Mouse (Mus musculus) ES-E14 (cell line): ENCODE data around the gene Cox4i1. TPM values are rescaled to one million over a fixed set of nuclear protein-coding genes. Genes with fewer than 3 reads are reported as not detected.

ENCODE experiments used
- DNase-seq: peaks from one replicate; pipeline ENCODE4 v3.0.0-alpha.2; 2013; ENCODE audit warnings: low read depth, low spot score
- H3K27ac ChIP-seq: 2 replicates; pipeline ENCODE4 v1.5.1; 2012; ENCODE audit warnings: low read depth, mild to moderate bottlenecking, low read length, moderate library complexity, mixed read lengths; ENCODE audit not compliant: poor library complexity, insufficient read depth, severe bottlenecking
- H3K36me3 ChIP-seq: 2 replicates; pipeline ENCODE4 v1.6.1; 2012; ENCODE audit warnings: mild to moderate bottlenecking, low read length, moderate library complexity, mixed read lengths; ENCODE audit not compliant: control insufficient read depth, poor library complexity, insufficient read depth, severe bottlenecking
- H3K4me1 ChIP-seq, 2 experiments: fragments of 150-350 bp in 1 of 2; sonication (generic) in 1 of 2; 2 replicates each; pipeline ENCODE4 v1.6.1; 2012; ENCODE audit warnings: low read length in 2 of 2, mild to moderate bottlenecking in 1 of 2, mixed read lengths in 1 of 2; ENCODE audit not compliant: control insufficient read depth in 2 of 2, insufficient read depth in 2 of 2, poor library complexity in 1 of 2
- H3K4me3 ChIP-seq, 2 experiments: fragments of 150-350 bp in 1 of 2; sonication (generic) in 1 of 2; 2 replicates each; pipeline ENCODE4 v1.5.1; 2012; ENCODE audit warnings: low read length in 2 of 2, low read depth in 1 of 2, mild to moderate bottlenecking in 1 of 2, mixed read lengths in 1 of 2; ENCODE audit not compliant: insufficient read depth in 1 of 2, poor library complexity in 1 of 2, severe bottlenecking in 1 of 2
- H3K9ac ChIP-seq: 2 replicates; pipeline ENCODE4 v1.6.1; 2012; ENCODE audit warnings: low read depth, mild to moderate bottlenecking, low read length, mixed read lengths; ENCODE audit not compliant: poor library complexity, insufficient read depth, severe bottlenecking
- H3K9me3 ChIP-seq: fragments of 150-350 bp; sonication (generic); 2 replicates; pipeline ENCODE4 v1.6.1; 2012; ENCODE audit warnings: low read depth, mild to moderate bottlenecking, low read length; ENCODE audit not compliant: control insufficient read depth, insufficient read depth
- CHD2 ChIP-seq: IDR thresholded peaks from 2 replicates; pipeline ENCODE4 v1.6.1; 2014; ENCODE audit warnings: mild to moderate bottlenecking, low read depth, low read length, inconsistent platforms
- HCFC1 ChIP-seq: IDR thresholded peaks from 2 replicates; pipeline ENCODE4 v1.6.1; 2012; ENCODE audit warnings: low read length, inconsistent platforms, borderline replicate concordance; ENCODE audit not compliant: insufficient read depth
- MAFK ChIP-seq: IDR thresholded peaks from 2 replicates; pipeline ENCODE4 v1.6.1; 2014; ENCODE audit warnings: mild to moderate bottlenecking, low read depth, low read length, inconsistent platforms; ENCODE audit not compliant: insufficient read depth
- ZC3H11A ChIP-seq: IDR thresholded peaks from 2 replicates; pipeline ENCODE4 v1.6.1; 2012; ENCODE audit warnings: low read depth, mild to moderate bottlenecking, inconsistent platforms, low read length, borderline replicate concordance
- ZNF384 ChIP-seq: IDR thresholded peaks from 2 replicates; pipeline ENCODE4 v1.6.1; 2012; ENCODE audit warnings: low read depth, low read length, inconsistent platforms
- in situ Hi-C, 2 experiments: fragments of 600-800 bp; cut with MboI; formaldehyde crosslinking; loops; one replicate each; pipeline ENCODE4 v1.15.1; 2025; ENCODE audit warnings: low sequenced_read_pairs in 2 of 2, inconsistent platforms in 1 of 2; ENCODE audit not compliant: unreplicated experiment in 2 of 2
- total RNA-seq: library from RNA; depleted of rRNA; stranded (reverse); fragments of 300-350 nt; gene quantifications from 2 replicates; pipeline ENCODE4 v1.2.3, GENCODE M21; 2012

Cox4i1 gene
- total RNA-seq, 1 experiment: 1,965 TPM

DNA sequence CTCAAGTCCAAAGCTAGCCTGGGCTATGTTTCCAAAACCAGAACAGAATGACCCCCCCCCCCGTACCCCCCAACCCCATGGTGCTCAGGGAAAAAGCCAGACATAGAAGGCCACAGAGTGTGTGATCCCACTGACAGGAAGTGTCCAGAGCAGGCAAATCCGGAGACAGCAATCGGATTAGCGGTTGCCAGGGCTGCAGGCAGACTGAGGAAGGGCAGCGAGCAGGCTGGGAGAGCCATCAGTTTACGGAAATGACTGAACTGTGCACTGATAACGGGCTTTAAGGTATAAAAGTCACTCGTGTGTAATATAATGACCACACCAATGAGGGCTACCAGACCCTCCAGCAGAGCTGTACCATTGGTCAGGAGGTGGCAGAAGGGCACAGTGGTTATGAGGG is 26.8 kb upstream of the Cox4i1 start:
- H3K9me3 ChIP-seq: no peaks in the 10 kb centered on the region
- H3K9ac ChIP-seq: no peak overlapping the region
- no peak overlapping the region for H3K27ac ChIP-seq
- in situ Hi-C loops: no loop called here
- H3K4me1 ChIP-seq: peaks cover 0 to 5% of the 10 kb centered on the region in 2 experiments; a peak in 1 of 4 replicates
- H3K4me3 ChIP-seq: no peak overlapping the region
- no peaks in the 10 kb centered on the region for H3K36me3 ChIP-seq
- TF ChIP-seq MAFK (no peak), HCFC1 (no peak), CHD2 (no peak), ZNF384 (no peak), ZC3H11A (no peak)
- no peak for DNase-seq

DNA sequence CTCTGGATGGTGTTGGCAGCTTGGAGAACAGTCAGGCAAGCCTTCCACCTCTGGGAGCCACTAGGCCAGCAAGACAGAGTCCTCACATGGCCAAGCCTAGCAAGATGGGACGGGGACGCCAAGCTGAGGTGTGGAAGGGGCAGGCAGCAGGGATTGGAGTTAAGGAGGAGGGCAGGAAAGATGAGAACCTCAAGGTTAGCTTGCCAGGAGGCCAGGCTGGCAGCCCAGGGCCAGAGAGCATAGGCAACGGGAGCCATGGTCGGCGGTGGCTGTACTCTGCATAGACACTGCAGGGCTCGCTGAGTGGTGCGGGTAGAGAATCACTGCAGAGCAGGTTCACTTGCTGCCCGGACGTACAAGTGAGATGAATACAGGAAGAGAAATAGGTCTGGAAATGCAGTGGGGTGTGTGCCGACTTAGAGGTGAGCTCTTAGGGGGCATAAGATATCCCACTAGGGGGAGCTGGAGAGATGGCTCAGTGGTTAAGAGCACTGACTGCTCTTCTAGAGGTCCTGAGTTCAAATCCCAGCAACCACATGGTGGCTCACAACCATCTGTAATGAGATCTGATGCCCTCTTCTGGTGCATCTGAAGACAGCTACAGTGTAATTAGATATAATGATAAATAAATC is 25.9 kb upstream of the Cox4i1 start:
- H3K36me3 ChIP-seq: no peaks in the 10 kb centered on the region
- no peak for DNase-seq
- H3K27ac ChIP-seq: no peak overlapping the region
- no peak overlapping the region for H3K9ac ChIP-seq
- TF ChIP-seq MAFK: no peak
- TF ChIP-seq HCFC1: no peak
- TF ChIP-seq CHD2: no peak
- TF ChIP-seq ZC3H11A: no peak
- no peak for TF ChIP-seq ZNF384
- peaks cover 0 to 5% of the 10 kb centered on the region in 2 experiments; a peak in 1 of 4 replicates for H3K4me1 ChIP-seq
- H3K9me3 ChIP-seq: no peaks in the 10 kb centered on the region
- H3K4me3 ChIP-seq: no peak overlapping the region
- in situ Hi-C loops: no loop called here

- Histone ChIP-seq H3K4me3 (no peak overlapping the region), H3K4me1 (peaks cover 0 to 13% of the 10 kb centered on the region in 2 experiments; a peak in 1 of 4 replicates), H3K9me3 (no peaks in the 10 kb centered on the region), H3K9ac (no peak overlapping the region), H3K27ac (no peak overlapping the region), H3K36me3 (no peaks in the 10 kb centered on the region)
- in situ Hi-C loops: no loop called here
- TF ChIP-seq MAFK (no peak), CHD2 (no peak), ZC3H11A (no peak), ZNF384 (no peak), HCFC1 (no peak)
- DNase-seq: no peak
These were observed 23.4 kb upstream of the Cox4i1 start for GRCm38 (mm10) chr8:120644663-120645062.

- in situ Hi-C loops: no loop called here
- Histone ChIP-seq H3K4me1 (peaks cover 0 to 14% of the 10 kb centered on the region in 2 experiments; a peak in 2 of 4 replicates), H3K36me3 (no peaks in the 10 kb centered on the region), H3K9ac (no peak within 1 kb of the TSS), H3K27ac (no peak within 1 kb of the TSS), H3K4me3 (no peak within 1 kb of the TSS), H3K9me3 (no peaks in the 10 kb centered on the region)
- DNase-seq: no peak
- TF ChIP-seq CHD2: no peak
- no peak for TF ChIP-seq MAFK
- TF ChIP-seq ZC3H11A: no peak
- no peak for TF ChIP-seq HCFC1
- no peak for TF ChIP-seq ZNF384
These were observed 20.5 kb upstream of the Cox4i1 start, which contains the start of gene 1190005I06Rik for GRCm38 (mm10) chr8:120647532-120647931. TSS of gene 1190005I06Rik (minus strand) at chr8:120647632.
